Mouse (Mus musculus) embryonic stem cell, embryonic (primary cell): ENCODE data around the gene Gm21680.
"Not testable (repeated sequence)": the region's sequence is repeated elsewhere in the genome, so short reads cannot be mapped to it uniquely, and the experiment has no call there.

ENCODE experiments used
- CTCF ChIA-PET, 4 experiments: fragments of 300-600 bp in 2 of 4; fragments of 350-600 bp in 2 of 4; sonication (Branson Sonifier 250); formaldehyde crosslinking; loops; one replicate each; lab custom pipeline; 2022; ENCODE audit warnings: inconsistent platforms in 2 of 4; lab: Charles Lee
- POLR2A ChIA-PET, 4 experiments: fragments of 300-600 bp in 2 of 4; fragments of 350-600 bp in 2 of 4; sonication (Branson Sonifier 250); formaldehyde crosslinking; loops; one replicate each; lab custom pipeline; 2022; ENCODE audit warnings: antibody characterized with exemption in 4 of 4, inconsistent platforms in 1 of 4; lab: Charles Lee

The Gm21680 gene

GRCm38 (mm10) chr5:25972563-25972962 lies at the start of gene Gm21680:
Gene Gm21680, minus strand, starts transcription at chr5:25972663.
- CTCF ChIA-PET, POLR2A ChIA-PET: not testable (repeated sequence)

GRCm38 (mm10) chr5:26007697-26008096 lies 35.2 kb upstream of the Gm21680 start:
- CTCF ChIA-PET, result interaction anchor here in 2 of 4 experiments (1.0 to 1.5 kb wide), 2 partner anchors 63 kb away, joined by 3 to 10 read pairs; no protein-coding TSS in a partner anchor
- POLR2A ChIA-PET, result not testable (repeated sequence)

GRCm38 (mm10) chr5:26006937-26007695 lies 34.7 kb upstream of the Gm21680 start:
- POLR2A ChIA-PET, result interaction anchor here in 1 of 4 experiments (0.7 kb wide), 1 partner anchor 51 kb away, joined by 3 read pairs; no protein-coding TSS in a partner anchor
- CTCF ChIA-PET, result interaction anchor here in 3 of 4 experiments (0.5 to 1.5 kb wide), 4 partner anchors 51 to 393 kb away, joined by 3 to 10 read pairs (median 4); no protein-coding TSS in a partner anchor

GRCm38 (mm10) chr5:26004698-26005097 lies 32.2 kb upstream of the Gm21680 start, which contains the start of gene Gm1979:
Gene Gm1979, minus strand, starts transcription at chr5:26004798.
- CTCF ChIA-PET, POLR2A ChIA-PET: not testable (repeated sequence)

GRCm38 (mm10) chr5:25988550-25988949 lies 16.1 kb upstream of the Gm21680 start, which contains the start of gene Gm21698:
Gene Gm21698, minus strand, starts transcription at chr5:25988650.
- POLR2A ChIA-PET, CTCF ChIA-PET: not testable (repeated sequence)

- ChIA-PET CTCF (interaction anchor here in 1 of 4 experiments (1.1 kb wide), 1 partner anchor 50 kb away, joined by 5 read pairs; no protein-coding TSS in a partner anchor), POLR2A (interaction anchor here in 1 of 4 experiments (1.1 kb wide), 1 partner anchor 50 kb away, joined by 3 read pairs; no protein-coding TSS in a partner anchor)
Measured at GRCm38 (mm10) chr5:25957050-25957449, 15.4 kb downstream of the Gm21680 start.

- ChIA-PET POLR2A (interaction anchor here in 1 of 4 experiments (1.1 kb wide), 1 partner anchor 51 kb away, joined by 3 read pairs; no protein-coding TSS in a partner anchor), CTCF (interaction anchor here in 1 of 4 experiments (1.1 kb wide), 1 partner anchor 50 kb away, joined by 5 read pairs; no protein-coding TSS in a partner anchor)
Measured at GRCm38 (mm10) chr5:25956611-25957010, 15.9 kb downstream of the Gm21680 start.

GRCm38 (mm10) chr5:25954317-25954716 lies 18.1 kb downstream of the Gm21680 start, which contains the start of gene Gm21671:
Gene Gm21671, minus strand, starts transcription at chr5:25954417.
- POLR2A ChIA-PET, CTCF ChIA-PET: not testable (repeated sequence)

- CTCF ChIA-PET, POLR2A ChIA-PET: not testable (repeated sequence)
Measured at GRCm38 (mm10) chr5:25945391-25945790, 27.1 kb downstream of the Gm21680 start.

- CTCF ChIA-PET, POLR2A ChIA-PET: not testable (repeated sequence)
Measured at GRCm38 (mm10) chr5:25942281-25942680, 30.2 kb downstream of the Gm21680 start, which contains the start of gene Gm21663. Gene Gm21663, minus strand, starts transcription at chr5:25942381.
